Mouse (Mus musculus) spleen, adult 12 weeks (tissue): ENCODE measurements at regions not wholly inside any gene's neighbourhood (a gene's known extent, or its start where the extent isn't known, plus 50 kb on each side); places are given as distances from the start of the nearest gene placed in this dataset.

Experiments
- DNase-seq: peaks from one replicate; pipeline ENCODE4 v3.0.0; 2022; ENCODE audit warnings: low spot score

DNA sequence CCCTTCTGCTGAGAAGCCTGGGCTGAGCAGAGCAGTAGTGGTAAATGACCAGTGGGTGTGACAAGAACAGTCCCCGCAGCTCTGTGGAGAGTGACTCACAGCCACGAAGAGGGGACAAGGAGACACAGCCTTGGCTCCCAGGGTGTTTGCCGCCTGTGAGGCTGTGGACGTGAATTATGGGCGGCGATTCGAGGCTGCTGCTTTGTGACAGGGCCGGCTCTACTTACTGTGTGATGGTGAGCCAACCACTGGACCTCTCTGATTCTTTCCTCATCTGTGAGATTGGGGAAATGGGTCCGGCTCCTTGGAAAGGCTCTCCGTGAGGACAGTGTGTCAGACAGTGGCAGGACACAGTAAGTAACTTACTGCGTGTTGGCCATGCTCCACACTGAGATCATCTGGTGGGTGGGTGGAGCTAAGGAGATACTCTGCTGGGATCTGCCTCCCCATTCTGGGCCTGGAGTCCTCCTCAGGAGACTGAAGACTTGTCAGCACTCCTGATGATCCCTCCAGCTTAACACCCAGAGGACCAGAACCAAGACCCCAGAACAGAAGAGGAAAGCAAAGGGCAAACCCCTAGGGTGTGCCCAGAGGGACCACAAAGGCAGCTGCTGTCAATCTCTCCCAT lies 233.3 kb upstream of the Tle3 start:
- DNase-seq = no peak

DNA sequence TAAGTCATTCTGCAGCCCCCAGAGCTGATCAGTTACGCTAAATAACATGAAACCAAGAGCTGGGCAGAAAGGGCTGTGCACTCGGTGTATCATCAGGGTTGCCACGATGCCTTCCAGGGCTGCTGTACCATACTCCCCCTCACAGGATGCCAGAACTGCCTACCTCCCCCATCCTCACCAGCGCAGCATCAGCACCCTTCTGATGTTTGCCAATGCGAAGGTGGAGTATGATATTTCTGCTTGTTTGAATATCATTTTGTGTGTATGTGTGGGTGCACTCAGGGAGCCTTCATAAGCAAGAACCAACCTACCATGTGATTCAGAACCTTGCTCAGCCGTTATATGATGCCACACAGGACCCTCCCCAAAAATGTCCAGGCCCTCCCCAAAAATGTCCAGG lies 229.1 kb upstream of the Tle3 start:
- DNase-seq = no peak

DNA sequence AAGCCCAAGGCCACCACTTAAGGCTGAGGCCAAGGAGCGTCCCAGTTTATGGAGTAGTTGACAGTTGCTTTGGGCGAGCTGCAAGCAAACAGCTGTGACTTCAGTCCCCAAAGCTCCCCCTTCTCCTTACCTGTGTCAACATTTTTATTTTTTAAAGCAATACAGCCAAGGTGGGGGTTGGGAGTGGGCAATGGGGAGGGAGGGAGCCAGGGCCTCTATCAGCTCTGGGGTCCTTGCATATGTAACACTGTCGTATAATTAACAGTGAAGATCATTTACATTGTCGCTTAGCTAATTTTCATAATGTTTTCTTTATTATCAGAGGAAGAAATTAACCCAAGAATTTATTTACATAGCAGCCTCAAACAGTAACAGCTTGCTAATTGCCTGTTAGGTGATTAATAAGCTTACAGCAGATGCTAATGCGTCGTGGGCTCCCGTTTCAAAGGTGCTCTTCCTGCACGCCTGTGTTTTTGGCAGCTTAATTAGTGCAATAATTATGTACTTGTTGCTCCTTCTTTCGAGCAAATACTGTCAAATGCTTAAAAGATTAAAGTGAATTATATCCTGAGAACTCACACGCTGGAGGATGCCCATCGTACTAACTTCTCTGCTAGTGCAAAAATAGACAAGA lies 227.4 kb upstream of the Tle3 start:
- DNase-seq = no peak

DNA sequence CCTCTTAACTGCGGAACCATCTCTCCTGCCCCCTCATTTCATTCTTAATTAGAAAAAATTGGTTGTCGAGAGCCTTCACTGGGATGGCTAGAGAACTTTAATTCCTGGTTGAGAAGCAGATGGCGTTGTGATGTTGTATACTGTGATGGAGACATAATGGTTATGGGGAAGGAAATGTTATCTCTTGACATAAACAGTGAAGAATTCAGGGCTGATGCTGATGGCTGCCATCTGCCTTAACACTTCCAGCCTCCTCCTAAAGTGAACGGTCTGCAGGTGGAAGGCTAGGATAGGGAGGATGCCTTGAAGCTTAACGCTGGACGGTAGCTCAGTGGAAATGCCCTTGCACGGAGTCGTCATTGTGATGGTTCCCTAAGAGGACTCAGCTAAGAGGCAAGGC lies 226.4 kb upstream of the Tle3 start:
- no peak for DNase-seq

DNA sequence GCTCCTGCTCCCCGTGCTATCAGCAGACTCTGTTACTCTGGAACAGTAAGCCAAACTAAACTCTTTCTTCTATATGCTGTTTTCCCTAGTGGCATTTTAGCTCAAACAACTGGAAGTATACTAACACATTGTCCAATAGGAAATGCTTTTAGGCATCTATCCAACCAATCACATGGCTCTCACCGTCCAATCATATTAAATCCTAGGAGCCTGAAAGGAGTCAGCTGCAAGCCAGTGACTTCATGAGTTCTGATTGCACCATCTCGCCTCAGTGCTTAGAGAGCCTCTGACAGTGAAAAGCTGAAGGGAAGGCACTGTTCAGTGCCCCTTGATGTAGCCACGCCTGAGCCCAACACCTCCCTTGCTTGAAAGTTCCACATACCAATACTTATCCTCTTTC lies 221.0 kb upstream of the Tle3 start:
- no peak for DNase-seq

GRCm38 (mm10) chr9:61151901-61152337 lies 220.2 kb upstream of the Tle3 start:
- no peak for DNase-seq

DNA sequence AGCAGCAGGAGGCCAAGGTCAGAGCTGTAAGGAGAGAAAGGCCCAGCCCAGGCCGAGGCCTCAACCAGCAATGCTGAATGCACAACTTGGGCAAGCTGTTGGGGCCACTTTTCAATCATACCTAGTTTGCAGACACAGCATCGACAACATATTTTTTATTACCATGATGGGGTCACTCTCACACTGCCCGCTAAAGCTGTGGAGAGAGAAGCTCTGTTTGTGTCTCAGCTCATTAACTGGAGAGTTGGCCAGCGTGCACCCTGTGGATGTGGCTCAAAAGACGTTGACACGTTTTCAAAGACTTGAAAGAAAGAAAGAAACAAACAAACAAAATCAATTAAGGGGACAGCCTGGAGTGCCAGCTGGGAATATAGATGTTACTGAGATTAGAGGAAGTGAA lies 217.4 kb upstream of the Tle3 start:
- no peak for DNase-seq

DNA sequence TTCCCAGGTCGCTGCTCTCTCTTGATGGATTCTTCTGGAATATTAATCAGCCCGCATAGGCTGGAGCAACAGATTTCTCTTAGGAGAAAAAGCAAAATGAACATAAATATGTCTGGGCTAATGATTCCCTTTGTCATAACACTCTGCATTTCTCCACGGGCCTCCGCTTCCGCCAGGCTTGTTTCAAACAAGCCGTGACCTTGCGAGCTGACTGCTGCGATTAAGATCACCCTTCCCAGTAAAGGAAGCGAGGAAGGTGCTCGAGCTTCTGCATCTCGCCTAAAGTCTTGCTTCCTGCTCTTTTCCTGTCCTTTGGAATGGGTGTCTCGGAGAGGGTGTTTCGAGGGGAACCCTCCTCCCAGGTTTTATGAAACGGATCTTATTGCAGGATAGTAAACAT lies 216.3 kb upstream of the Tle3 start:
- DNase-seq = no peak

- no peak for DNase-seq
Measured at GRCm38 (mm10) chr9:61158192-61158770, 213.9 kb upstream of the Tle3 start.

GRCm38 (mm10) chr9:61159159-61159558 lies 213.0 kb upstream of the Tle3 start:
- DNase-seq = no peak

DNA sequence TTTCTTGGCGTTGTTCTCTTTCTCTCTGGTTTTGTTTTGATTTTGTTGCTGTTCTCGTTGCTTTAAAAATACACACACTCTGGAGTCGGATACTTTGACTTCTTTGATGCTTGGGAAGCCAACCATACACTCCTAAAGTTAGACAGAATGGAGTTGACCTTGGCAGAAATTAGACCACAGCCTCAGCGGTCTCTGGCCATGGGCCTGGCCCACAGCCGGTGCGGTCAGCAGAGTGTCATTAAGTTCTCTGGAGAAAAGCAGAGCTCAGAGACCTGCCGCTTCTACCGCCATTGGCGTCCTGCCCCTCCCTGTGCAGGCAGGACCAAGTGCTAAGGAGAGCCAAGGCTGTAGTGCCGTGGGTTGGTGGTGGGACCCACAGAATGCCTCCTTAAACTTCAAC lies 212.6 kb upstream of the Tle3 start:
- DNase-seq = no peak

GRCm38 (mm10) chr9:61162884-61163283 lies 209.3 kb upstream of the Tle3 start:
- no peak for DNase-seq

DNA sequence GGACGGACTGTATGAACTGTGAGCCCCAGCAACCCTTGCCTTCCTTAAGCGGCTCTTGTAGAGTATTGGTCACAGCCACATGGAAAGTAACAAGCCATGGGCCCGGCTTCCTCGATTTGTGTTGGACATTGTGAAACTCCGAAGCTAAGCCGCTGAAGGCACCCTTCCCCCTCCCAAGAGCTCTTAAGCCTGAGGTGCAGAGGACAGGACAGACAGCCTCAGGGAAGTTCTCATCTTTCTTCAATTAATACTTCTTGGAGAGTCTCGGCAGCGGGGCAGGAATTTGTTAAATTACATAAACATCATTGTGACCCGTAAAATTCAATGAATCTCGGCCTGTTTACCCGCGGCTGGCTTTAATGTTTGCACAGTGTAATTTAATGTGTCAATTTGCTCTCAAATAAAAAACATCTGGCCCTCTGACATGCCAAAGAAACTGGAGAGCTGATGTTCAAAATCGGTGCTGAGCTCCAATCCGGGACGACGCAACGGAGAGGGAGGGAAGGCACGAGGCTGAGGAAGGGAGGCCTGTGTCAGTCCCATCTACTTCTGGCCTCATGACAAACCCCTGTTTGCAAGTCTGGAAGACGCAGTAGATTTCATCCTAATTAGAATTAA lies 208.4 kb upstream of the Tle3 start:
- DNase-seq = no peak

- no peak for DNase-seq
Measured at GRCm38 (mm10) chr9:61164501-61165251, 207.5 kb upstream of the Tle3 start.

DNA sequence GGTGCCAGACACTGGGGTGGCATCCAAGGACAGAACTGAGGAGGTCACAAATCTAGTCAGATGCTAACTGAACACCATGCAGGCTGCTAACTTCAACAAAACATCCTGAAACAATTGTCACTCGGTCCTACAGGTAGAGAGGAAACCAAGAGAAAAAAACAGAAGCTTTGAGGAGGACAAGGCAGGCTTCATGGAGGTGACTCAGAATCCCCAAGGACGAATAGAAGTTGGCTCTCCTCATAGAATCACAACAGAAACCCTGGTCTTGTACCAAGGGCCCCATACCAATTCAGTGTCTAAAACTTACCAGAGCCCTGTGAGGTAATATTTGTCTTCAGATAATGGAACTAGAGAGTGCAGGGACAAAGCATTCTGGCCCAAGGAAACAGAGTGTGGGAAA lies 206.1 kb upstream of the Tle3 start:
- no peak for DNase-seq

DNA sequence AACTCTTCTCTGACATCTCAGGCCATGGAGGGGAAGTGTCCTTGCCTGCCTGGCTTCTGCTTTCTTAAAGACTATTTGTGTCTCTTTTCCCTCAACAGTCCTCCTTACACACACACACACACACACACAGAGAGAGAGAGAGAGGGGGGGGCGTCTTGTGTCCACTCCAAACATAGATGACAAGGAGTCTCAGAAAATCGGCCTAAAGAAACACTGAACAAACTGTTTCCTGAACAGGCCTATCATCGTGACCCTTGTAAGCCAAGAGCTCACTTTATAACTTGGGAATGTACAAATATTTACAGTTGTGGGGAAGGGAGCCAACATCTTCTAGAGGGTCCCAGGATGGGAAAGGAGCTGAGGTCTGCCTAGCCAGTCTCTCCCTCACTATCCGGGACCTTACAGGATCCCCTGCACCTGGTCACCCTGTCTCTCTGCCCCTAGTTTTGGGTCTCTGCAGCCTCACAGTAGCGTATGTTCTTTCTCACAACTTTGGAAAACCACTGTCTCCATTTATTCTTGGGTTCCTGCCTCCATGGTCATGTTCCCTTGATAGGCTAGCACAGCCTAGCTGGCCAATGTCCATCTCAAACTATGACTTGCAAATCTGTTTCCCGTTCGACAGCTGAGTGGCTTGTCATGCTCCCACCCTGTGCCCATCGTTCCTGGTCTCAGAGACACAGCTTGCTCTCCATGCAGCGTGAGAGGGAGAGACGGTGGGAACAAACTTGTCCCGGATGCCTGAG lies 204.9 kb upstream of the Tle3 start:
- no peak for DNase-seq

DNA sequence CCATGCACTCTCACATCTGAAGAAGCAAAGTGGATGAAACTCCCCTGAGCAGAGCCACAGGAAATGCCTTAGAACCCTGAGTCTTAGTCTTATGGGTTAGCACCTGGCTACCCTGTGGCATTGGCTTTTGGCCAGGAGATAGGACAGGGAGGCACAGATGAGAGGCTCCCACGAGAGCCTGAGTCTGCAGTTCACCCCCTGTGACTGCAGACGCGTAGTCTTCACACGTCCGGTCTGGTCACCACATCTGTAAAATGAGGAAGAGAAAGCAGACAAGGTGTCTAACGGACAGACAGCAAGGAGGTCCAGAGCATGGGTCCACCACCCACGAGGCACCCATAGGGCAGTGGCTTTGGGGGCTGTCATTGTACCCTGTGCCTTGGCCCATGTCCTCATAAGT lies 203.2 kb upstream of the Tle3 start:
- peak; percentile 2 for DNase-seq

GRCm38 (mm10) chr9:61169506-61170090 lies 202.6 kb upstream of the Tle3 start:
- no peak for DNase-seq

GRCm38 (mm10) chr9:61170921-61171320 lies 201.2 kb upstream of the Tle3 start:
- no peak for DNase-seq

DNA sequence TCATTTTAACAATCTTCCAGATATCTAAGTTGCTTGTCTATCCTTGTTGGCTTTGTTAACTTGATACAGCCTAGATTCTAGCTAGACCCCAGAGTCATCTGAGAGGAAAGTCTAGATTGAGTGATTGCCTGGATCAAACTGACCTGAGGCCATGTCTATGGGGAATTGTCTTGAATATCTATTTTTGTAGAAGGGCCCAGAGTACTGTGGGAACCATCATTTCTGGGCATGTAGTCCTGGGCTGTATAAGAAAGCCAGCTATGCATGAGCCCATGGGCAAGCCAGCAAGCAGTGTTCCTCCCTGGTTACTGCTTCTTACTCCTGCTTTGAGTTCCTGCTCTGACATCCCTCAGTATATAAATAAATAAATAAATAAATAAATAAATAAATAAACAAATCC lies 199.7 kb upstream of the Tle3 start:
- no peak for DNase-seq

DNA sequence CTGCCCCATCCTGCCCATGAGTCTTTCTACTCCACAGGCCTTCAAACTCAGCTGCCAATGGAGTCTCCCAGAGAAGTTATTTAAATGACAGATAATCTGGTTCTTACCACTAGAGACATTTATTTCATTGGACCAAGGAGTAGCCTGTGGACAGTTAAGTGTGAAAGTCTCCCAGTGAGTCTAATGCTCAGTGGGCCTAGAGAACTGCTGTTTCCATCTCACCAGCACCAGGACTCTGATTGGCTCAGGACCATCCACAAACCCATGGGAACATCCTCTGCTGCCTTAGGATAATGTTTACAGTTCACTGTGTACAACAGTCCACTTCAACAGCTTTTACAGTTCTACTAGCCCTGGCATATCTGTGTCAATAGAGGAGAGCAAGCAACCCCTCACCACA lies 198.6 kb upstream of the Tle3 start:
- no peak for DNase-seq

DNA sequence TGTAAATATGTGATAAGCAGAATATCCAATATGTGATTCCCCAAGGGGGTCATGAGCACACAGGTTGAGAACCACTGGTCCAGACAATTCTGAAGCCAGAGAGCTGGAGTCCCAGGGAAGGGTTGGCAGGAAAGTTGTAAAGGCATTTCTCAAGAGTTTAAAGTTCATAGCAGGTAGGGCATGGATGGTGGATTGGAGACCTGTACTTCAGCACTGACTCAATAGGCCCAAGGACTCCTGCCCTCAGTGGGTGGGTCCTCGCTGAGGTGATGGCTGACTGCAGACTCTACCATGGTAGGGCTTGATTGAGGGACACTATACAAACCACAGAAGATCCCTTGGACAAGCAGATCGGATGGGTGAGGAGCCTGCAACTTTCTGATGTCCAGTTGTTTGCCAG lies 196.8 kb upstream of the Tle3 start:
- DNase-seq = no peak
